Mouse (Mus musculus): ENCODE measurements at regions not wholly inside any gene's neighbourhood (a gene's known extent, or its start where the extent isn't known, plus 50 kb on each side); places are given as distances from the start of the nearest gene placed in this dataset.

GRCm38 (mm10) chr3:143001952-143002351 is 120.1 kb upstream of the Pkn2 start:
- Histone ChIP-seq H3K36me3 (no peaks in the 10 kb centered on the region), H3K9me3 (no peaks in the 10 kb centered on the region), H3K4me3 (no peak overlapping the region), H3K27ac (no peak overlapping the region), H3K27me3 (ENCODE audit: insufficient read depth, poor library complexity, severe bottlenecking) (no peaks in the 10 kb centered on the region), H3K4me1 (peaks cover 6% of the 10 kb centered on the region; the same call in 1 of the 2 replicates)
- 61% methylated on average over 5 of the region's 5 CpGs for WGBS
- DNase-seq (ENCODE audit: low spot score): no peak

DNA sequence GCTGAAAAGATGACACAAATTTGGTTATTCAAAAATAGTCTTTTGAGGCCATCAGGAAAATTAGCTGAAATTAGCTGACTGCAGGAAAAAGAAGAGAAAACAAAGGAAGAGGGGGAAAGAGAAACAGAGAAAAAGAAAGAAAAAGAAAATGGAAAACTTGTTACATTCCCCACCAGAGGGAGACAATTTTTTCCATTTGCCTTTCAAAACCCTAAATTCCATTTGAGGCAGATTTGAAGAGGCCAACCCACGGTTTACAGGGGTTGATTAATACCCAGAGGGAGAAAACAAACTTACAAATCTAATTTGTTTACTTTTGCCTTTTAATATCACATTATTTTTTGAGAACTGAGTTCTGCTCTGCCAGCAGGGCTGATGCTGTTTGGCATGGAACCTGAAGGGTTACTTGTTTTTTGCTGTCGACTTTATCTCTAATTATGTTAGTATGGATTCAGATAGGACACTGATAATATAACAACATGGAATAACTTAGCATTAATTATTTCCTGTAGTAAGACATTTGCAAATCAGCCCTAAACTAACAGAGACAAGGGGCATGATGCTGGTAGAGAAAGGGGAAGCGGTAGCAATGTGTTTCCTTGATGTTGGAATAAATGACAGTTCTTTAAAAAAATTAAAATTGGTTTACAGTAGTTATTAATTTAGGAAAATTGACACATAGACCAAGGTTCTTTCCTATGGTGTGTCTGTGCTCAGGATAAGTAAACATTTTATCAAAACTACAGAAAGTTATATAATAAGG is 114.4 kb upstream of the Pkn2 start:
- Histone ChIP-seq H3K4me1 (no peaks in the 10 kb centered on the region), H3K27me3 (ENCODE audit: insufficient read depth, poor library complexity, severe bottlenecking) (no peaks in the 10 kb centered on the region), H3K9me3 (no peaks in the 10 kb centered on the region), H3K4me3 (no peak overlapping the region), H3K36me3 (no peaks in the 10 kb centered on the region), H3K27ac (no peak overlapping the region)
- 55% methylated on average over 3 of the region's 3 CpGs for WGBS
- no peak for DNase-seq (ENCODE audit: low spot score)

- Histone ChIP-seq H3K9me3 (no peaks in the 10 kb centered on the region), H3K27me3 (ENCODE audit: insufficient read depth, poor library complexity, severe bottlenecking) (no peaks in the 10 kb centered on the region), H3K36me3 (no peaks in the 10 kb centered on the region), H3K27ac (no peak overlapping the region), H3K4me3 (no peak overlapping the region), H3K4me1 (no peaks in the 10 kb centered on the region)
- DNase-seq (ENCODE audit: low spot score): no peak
- WGBS: 68% methylated on average over 5 of the region's 5 CpGs
Observed at GRCm38 (mm10) chr3:142984547-142984946, 102.7 kb upstream of the Pkn2 start.

DNA sequence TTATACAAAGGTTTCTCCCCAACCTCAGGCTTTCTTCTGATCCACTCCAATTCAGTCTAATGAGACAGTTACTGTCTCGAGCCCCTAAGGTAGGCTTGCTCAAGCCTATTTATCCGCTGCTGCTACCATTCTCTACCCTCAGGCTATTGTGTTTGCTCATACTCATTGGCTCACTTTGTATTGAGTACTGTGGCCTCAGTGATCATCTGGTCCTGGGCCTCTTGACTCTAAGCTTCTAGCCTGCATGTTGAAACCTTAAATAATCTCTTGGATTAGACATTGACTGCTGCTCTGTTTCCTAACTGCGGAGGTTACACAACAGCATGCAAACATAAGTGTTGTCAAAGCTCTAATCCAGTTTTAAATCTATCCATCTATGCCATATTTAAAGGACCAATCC is 99.4 kb upstream of the Pkn2 start:
- no peaks in the 10 kb centered on the region for H3K9me3 ChIP-seq
- DNase-seq (ENCODE audit: low spot score): no peak
- no peak overlapping the region for H3K27ac ChIP-seq
- H3K4me3 ChIP-seq: no peak overlapping the region
- H3K27me3 ChIP-seq (ENCODE audit: insufficient read depth, poor library complexity, severe bottlenecking): no peaks in the 10 kb centered on the region
- no peaks in the 10 kb centered on the region; the same call in 1 of the 2 replicates for H3K4me1 ChIP-seq
- WGBS: 85% methylated on average over 3 of the region's 3 CpGs
- H3K36me3 ChIP-seq: no peaks in the 10 kb centered on the region

DNA sequence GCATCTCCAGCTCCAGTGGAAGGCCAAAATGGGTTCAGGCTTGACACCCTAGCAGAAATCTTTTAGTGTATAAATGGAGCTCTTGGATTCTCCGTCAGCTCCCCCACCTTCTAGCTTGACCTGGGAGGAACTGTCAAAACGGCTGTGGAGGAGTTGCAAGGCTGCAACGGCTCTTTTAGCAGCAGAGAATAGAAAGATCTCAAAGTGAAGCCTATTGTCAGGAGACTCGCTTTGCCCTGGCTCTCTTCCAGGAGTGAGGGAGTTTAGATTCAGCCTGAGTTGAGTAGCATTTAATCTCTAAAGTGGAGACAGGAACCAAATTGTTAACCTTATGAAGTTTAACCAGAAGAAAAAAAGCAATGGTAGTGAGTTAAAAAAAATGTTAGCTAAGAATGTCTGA is 97.4 kb upstream of the Pkn2 start:
- 24% methylated on average over 4 of the region's 4 CpGs for WGBS
- H3K27me3 ChIP-seq (ENCODE audit: insufficient read depth, poor library complexity, severe bottlenecking): no peaks in the 10 kb centered on the region
- no peaks in the 10 kb centered on the region for H3K9me3 ChIP-seq
- H3K4me1 ChIP-seq: no peaks in the 10 kb centered on the region; the same call in 1 of the 2 replicates
- H3K36me3 ChIP-seq: no peaks in the 10 kb centered on the region
- no peak overlapping the region for H3K27ac ChIP-seq
- no peak overlapping the region for H3K4me3 ChIP-seq
- DNase-seq (ENCODE audit: low spot score): no peak

- Histone ChIP-seq H3K4me3 (no peak overlapping the region), H3K27me3 (ENCODE audit: insufficient read depth, poor library complexity, severe bottlenecking) (no peaks in the 10 kb centered on the region), H3K27ac (no peak overlapping the region), H3K36me3 (no peaks in the 10 kb centered on the region), H3K4me1 (no peaks in the 10 kb centered on the region; the same call in 1 of the 2 replicates), H3K9me3 (no peaks in the 10 kb centered on the region)
- no peak for DNase-seq (ENCODE audit: low spot score)
- 92% methylated on average over 7 of the region's 7 CpGs for WGBS
Observed at GRCm38 (mm10) chr3:142976519-142977394, 95.0 kb upstream of the Pkn2 start.

DNA sequence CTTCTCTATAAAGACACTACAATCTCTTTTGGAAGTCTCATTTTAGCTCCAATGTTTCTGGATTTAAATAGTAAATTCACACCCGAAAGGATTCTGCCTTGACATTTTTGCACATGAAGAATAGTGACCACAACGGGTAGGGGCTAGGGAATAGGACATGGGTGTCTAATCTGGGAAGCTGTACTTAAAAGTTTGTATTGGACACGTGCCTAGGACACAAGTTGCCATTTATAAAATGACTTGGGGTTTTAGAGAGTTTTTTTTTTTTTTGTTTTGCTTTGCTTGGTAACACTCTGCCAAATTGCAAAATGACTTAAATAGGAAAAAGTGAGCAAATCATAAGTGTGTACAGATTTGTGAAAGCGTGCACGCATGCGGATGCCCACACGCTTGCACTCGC is 93.8 kb upstream of the Pkn2 start:
- 83% methylated on average over 8 of the region's 8 CpGs for WGBS
- H3K4me1 ChIP-seq: no peaks in the 10 kb centered on the region; the same call in 1 of the 2 replicates
- no peak overlapping the region for H3K27ac ChIP-seq

GRCm38 (mm10) chr3:142969501-142969900 is 87.7 kb upstream of the Pkn2 start:
- Histone ChIP-seq H3K9me3 (no peaks in the 10 kb centered on the region), H3K27me3 (ENCODE audit: insufficient read depth, poor library complexity, severe bottlenecking) (no peaks in the 10 kb centered on the region), H3K27ac (no peak overlapping the region), H3K4me1 (no peaks in the 10 kb centered on the region), H3K4me3 (no peak overlapping the region), H3K36me3 (no peaks in the 10 kb centered on the region)
- DNase-seq (ENCODE audit: low spot score): no peak
- 80% methylated on average over 2 of the region's 2 CpGs for WGBS

More for the DNA sequence above, 93.8 kb upstream of the Pkn2 start:
- no peaks in the 10 kb centered on the region for H3K9me3 ChIP-seq
- no peaks in the 10 kb centered on the region for H3K27me3 ChIP-seq (ENCODE audit: insufficient read depth, poor library complexity, severe bottlenecking)
- no peaks in the 10 kb centered on the region for H3K36me3 ChIP-seq
- no peak for DNase-seq (ENCODE audit: low spot score)
- H3K4me3 ChIP-seq: no peak overlapping the region

DNA sequence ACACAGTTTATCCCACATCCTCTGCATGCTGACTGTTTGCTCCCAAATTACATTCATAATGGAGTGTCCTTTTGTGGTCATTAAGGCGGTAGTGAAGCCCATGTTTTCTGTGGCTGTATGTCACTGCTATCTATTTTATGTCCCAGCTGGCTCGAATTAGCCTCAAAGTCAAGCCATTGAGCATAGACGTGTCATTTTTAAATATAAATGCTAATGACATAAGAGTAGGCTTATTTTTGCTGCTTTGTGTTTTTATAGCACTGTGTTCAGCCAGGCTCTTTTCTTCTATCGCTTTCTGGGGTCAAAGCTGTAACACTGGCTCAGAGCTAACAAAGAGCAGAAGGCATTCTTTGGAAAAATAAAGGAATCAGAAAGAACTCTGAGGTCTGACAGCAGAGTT is 83.8 kb upstream of the Pkn2 start:
- DNase-seq (ENCODE audit: low spot score): no peak
- H3K36me3 ChIP-seq: no peaks in the 10 kb centered on the region
- no peaks in the 10 kb centered on the region for H3K9me3 ChIP-seq
- WGBS: 83% methylated on average over 4 of the region's 4 CpGs
- no peaks in the 10 kb centered on the region for H3K27me3 ChIP-seq (ENCODE audit: insufficient read depth, poor library complexity, severe bottlenecking)
- no peak overlapping the region for H3K4me3 ChIP-seq
- H3K27ac ChIP-seq: no peak overlapping the region
- H3K4me1 ChIP-seq: no peaks in the 10 kb centered on the region

- H3K27ac ChIP-seq: no peak overlapping the region
- H3K27me3 ChIP-seq (ENCODE audit: insufficient read depth, poor library complexity, severe bottlenecking): no peaks in the 10 kb centered on the region
- no peaks in the 10 kb centered on the region for H3K4me1 ChIP-seq
- H3K36me3 ChIP-seq: no peaks in the 10 kb centered on the region
- WGBS: 86% methylated on average over 4 of the region's 4 CpGs
- DNase-seq (ENCODE audit: low spot score): no peak
- H3K4me3 ChIP-seq: no peak overlapping the region
- no peaks in the 10 kb centered on the region for H3K9me3 ChIP-seq
Observed at GRCm38 (mm10) chr3:142963818-142964372, 82.1 kb upstream of the Pkn2 start.

DNA sequence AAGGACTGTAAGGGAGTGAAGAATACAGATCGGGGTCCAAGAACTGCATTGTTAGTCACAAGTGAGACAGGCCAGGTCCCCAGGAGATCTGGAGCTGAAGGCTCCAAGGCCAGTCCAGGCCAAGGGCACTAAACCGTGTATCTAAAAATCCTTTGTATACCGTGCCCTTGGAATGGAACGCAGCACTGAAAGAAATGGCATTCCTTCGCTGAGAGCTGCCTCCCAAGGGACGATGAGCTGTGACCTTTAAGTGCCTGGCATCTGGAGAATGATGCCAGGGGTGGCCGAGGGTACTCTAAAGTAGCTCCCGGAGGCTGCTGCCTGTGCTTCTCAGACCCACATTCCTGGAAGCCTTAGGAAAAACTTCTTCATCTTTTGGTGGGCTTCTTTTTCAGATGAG is 76.0 kb upstream of the Pkn2 start:
- H3K36me3 ChIP-seq: no peaks in the 10 kb centered on the region
- H3K9me3 ChIP-seq: no peaks in the 10 kb centered on the region
- H3K27ac ChIP-seq: peak overlapping the region; percentile 62
- H3K27me3 ChIP-seq (ENCODE audit: insufficient read depth, poor library complexity, severe bottlenecking): no peaks in the 10 kb centered on the region
- no peak overlapping the region for H3K4me3 ChIP-seq
- 54% methylated on average over 8 of the region's 8 CpGs for WGBS
- peaks cover 9% of the 10 kb centered on the region for H3K4me1 ChIP-seq
- DNase-seq (ENCODE audit: low spot score): no peak

DNA sequence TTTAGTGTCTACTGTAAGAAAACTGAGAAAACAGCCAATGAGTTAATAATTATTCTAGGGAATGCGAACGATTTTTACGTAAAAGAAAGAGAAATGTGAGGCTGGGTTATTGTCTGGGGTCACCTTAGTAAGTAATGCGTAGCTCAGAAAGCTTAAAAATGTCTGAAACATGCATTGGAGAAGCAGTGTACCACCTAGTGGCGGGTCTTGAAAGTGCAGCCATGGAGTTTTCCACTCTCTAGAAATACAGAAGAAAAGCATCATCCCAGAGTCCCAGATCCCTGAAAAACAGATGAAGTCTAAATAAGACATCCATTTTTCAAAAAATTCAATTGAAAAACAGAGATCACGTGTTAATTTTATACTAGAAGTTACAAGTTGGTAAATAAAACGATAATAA is 67.0 kb upstream of the Pkn2 start:
- H3K4me1 ChIP-seq: no peaks in the 10 kb centered on the region
- no peak overlapping the region for H3K27ac ChIP-seq
- H3K27me3 ChIP-seq (ENCODE audit: insufficient read depth, poor library complexity, severe bottlenecking): no peaks in the 10 kb centered on the region
- DNase-seq (ENCODE audit: low spot score): no peak
- H3K9me3 ChIP-seq: no peaks in the 10 kb centered on the region
- H3K36me3 ChIP-seq: no peaks in the 10 kb centered on the region
- no peak overlapping the region for H3K4me3 ChIP-seq
- 27% methylated on average over 7 of the region's 7 CpGs for WGBS
